Mouse (Mus musculus) CH12.LX (cell line): ENCODE measurements around the gene Macf1. TPM values are rescaled to one million over a fixed set of nuclear protein-coding genes. Genes with fewer than 3 reads are reported as not detected.

Experiments
- DNase-seq: peaks from one replicate; pipeline ENCODE4 v3.0.0-alpha.2; 2013; ENCODE audit errors: extremely low read depth
- H3K27ac ChIP-seq: 2 replicates; pipeline ENCODE4 v1.5.1; 2012; ENCODE audit warnings: low read depth, mild to moderate bottlenecking, control low read depth, moderate library complexity; ENCODE audit not compliant: insufficient read depth
- H3K27me3 ChIP-seq: replicated peaks from 2 replicates; pipeline ENCODE3; 2012; ENCODE audit warnings: inconsistent platforms
- H3K36me3 ChIP-seq, 2 experiments: replicated peaks in 1 of 2; 2 replicates each; pipeline versions ENCODE3 to v1.6.1; 2012; ENCODE audit warnings: inconsistent platforms in 1 of 2, low read length in 1 of 2, mild to moderate bottlenecking in 1 of 2, mixed read lengths in 1 of 2, moderate library complexity in 1 of 2; ENCODE audit not compliant: control insufficient read depth in 1 of 2, insufficient read depth in 1 of 2
- H3K4me1 ChIP-seq, 2 experiments: 2 replicates each; pipeline ENCODE4 v1.6.1; 2012; ENCODE audit warnings: inconsistent platforms in 1 of 2, moderate library complexity in 1 of 2; ENCODE audit not compliant: insufficient read depth in 2 of 2, control insufficient read depth in 1 of 2
- H3K4me2 ChIP-seq: 2 replicates; pipeline ENCODE4 v1.6.1; 2012; ENCODE audit warnings: low read depth, mild to moderate bottlenecking, control low read depth; ENCODE audit not compliant: poor library complexity, insufficient read depth, severe bottlenecking
- H3K4me3 ChIP-seq, 3 experiments: fragments of 150-350 bp in 1 of 3; sonication (generic) in 1 of 3; replicated peaks in 1 of 3; 2 replicates each; pipeline versions ENCODE3 to v1.5.1; 2011 to 2012; ENCODE audit warnings: low read depth in 2 of 3, low read length in 2 of 3, mild to moderate bottlenecking in 2 of 3, moderate library complexity in 2 of 3, control low read depth in 1 of 3, improper control_type of control experiment in 1 of 3, inconsistent platforms in 1 of 3, mixed read lengths in 1 of 3; ENCODE audit not compliant: poor library complexity in 1 of 3
- H3K79me2 ChIP-seq: replicated peaks from 2 replicates; pipeline ENCODE4 v1.6.1; 2012; ENCODE audit warnings: mild to moderate bottlenecking, moderate library complexity; ENCODE audit not compliant: control insufficient read depth, poor library complexity, insufficient read depth, severe bottlenecking; ENCODE audit errors: extremely low read depth
- H3K9ac ChIP-seq: 2 replicates; pipeline ENCODE4 v1.6.1; 2012; ENCODE audit warnings: low read depth, mild to moderate bottlenecking, control low read depth, moderate library complexity; ENCODE audit not compliant: insufficient read depth
- H3K9me3 ChIP-seq: replicated peaks from 2 replicates; pipeline ENCODE3; 2012; ENCODE audit warnings: low read length, inconsistent platforms, mixed read lengths
- CHD1 ChIP-seq: IDR thresholded peaks from 2 replicates; pipeline ENCODE4 v1.6.1; 2012; ENCODE audit warnings: low read depth, low read length, improper control_type of control experiment, inconsistent platforms
- CHD2 ChIP-seq: IDR thresholded peaks from 2 replicates; pipeline ENCODE4 v1.6.1; 2011; ENCODE audit warnings: low read length, improper control_type of control experiment
- ELF1 ChIP-seq: IDR thresholded peaks from 2 replicates; pipeline ENCODE4 v1.6.1; 2014; ENCODE audit warnings: low read depth, mild to moderate bottlenecking, inconsistent platforms, low read length, improper control_type of control experiment
- EP300 ChIP-seq: IDR thresholded peaks from 2 replicates; pipeline ENCODE4 v1.6.1; 2011; ENCODE audit warnings: low read length, improper control_type of control experiment
- ETS1 ChIP-seq: conservative IDR thresholded peaks from 2 replicates; pipeline ENCODE4 v1.6.1; 2012; ENCODE audit warnings: low read depth, mild to moderate bottlenecking, inconsistent platforms, low read length, improper control_type of control experiment, moderate library complexity
- GABPA ChIP-seq: IDR thresholded peaks from 2 replicates; pipeline ENCODE4 v1.6.1; 2012; ENCODE audit warnings: low read depth, low read length, improper control_type of control experiment, inconsistent platforms; ENCODE audit not compliant: insufficient replicate concordance
- KAT2A ChIP-seq: IDR thresholded peaks from 2 replicates; pipeline ENCODE4 v1.6.1; 2012; ENCODE audit warnings: low read length, improper control_type of control experiment, inconsistent platforms; ENCODE audit not compliant: insufficient replicate concordance
- MAZ ChIP-seq: IDR thresholded peaks from 2 replicates; pipeline ENCODE4 v1.6.1; 2012; ENCODE audit warnings: low read depth, mild to moderate bottlenecking, inconsistent platforms, low read length, improper control_type of control experiment, moderate library complexity
- NELFE ChIP-seq: IDR thresholded peaks from 2 replicates; pipeline ENCODE4 v1.6.1; 2011; ENCODE audit warnings: low read depth, low read length, improper control_type of control experiment
- PAX5 ChIP-seq: IDR thresholded peaks from 2 replicates; pipeline ENCODE4 v1.6.1; 2012; ENCODE audit warnings: low read length, inconsistent platforms, mixed read lengths
- POLR2AphosphoS2 ChIP-seq: IDR thresholded peaks from 2 replicates; pipeline ENCODE4 v1.6.1; 2011; ENCODE audit warnings: low read depth, low read length, improper control_type of control experiment
- RCOR1 ChIP-seq: conservative IDR thresholded peaks from 2 replicates; pipeline ENCODE4 v1.6.1; 2012; ENCODE audit warnings: low read depth, mild to moderate bottlenecking, inconsistent platforms, low read length, improper control_type of control experiment
- SIN3A ChIP-seq: IDR thresholded peaks from 2 replicates; pipeline ENCODE4 v1.6.1; 2012; ENCODE audit warnings: low read length, improper control_type of control experiment, inconsistent platforms
- SMC3 ChIP-seq: IDR thresholded peaks from 2 replicates; pipeline ENCODE4 v1.6.1; 2011; ENCODE audit warnings: low read depth, low read length, improper control_type of control experiment
- TCF12 ChIP-seq: IDR thresholded peaks from 2 replicates; pipeline ENCODE4 v1.6.1; 2014; ENCODE audit warnings: low read depth, mild to moderate bottlenecking, inconsistent platforms, low read length, improper control_type of control experiment
- USF1 ChIP-seq: IDR thresholded peaks from 2 replicates; pipeline ENCODE4 v1.6.1; 2014; ENCODE audit warnings: low read depth, mild to moderate bottlenecking, inconsistent platforms, low read length, improper control_type of control experiment
- USF2 ChIP-seq: conservative IDR thresholded peaks from 2 replicates; pipeline ENCODE4 v1.6.1; 2011; ENCODE audit warnings: low read depth, low read length, improper control_type of control experiment
- ZNF384 ChIP-seq: IDR thresholded peaks from 2 replicates; pipeline ENCODE4 v1.6.1; 2012; ENCODE audit warnings: low read depth, low read length, improper control_type of control experiment, inconsistent platforms
- dilution Hi-C: fragments of 300-500 bp; cut with MboI; formaldehyde crosslinking; loops from 2 replicates; pipeline ENCODE4 v1.14.3; 2020; ENCODE audit warnings: low sequenced_read_pairs; ENCODE audit not compliant: extremely low pct_unique_long_range_greater_than_20kb, extremely low pct_ligation_motif_present
- in situ Hi-C: fragments of 300-500 bp; cut with MboI; formaldehyde crosslinking; loops from 3 replicates; pipeline ENCODE4 v1.14.3; 2019; ENCODE audit warnings: low sequenced_read_pairs, low pct_ligation_motif_present, low pct_unique_long_range_greater_than_20kb, mixed read lengths
- polyA plus RNA-seq: library from polyadenylated mRNA; unstranded; fragments of >175 nt; gene quantifications from 2 replicates; pipeline ENCODE4 v1.2.1, GENCODE M21; 2012; ENCODE audit warnings: low read depth; ENCODE audit not compliant: insufficient read length
- total RNA-seq, 2 experiments: library from RNA; depleted of rRNA; stranded (reverse); fragments of 300-350 nt in 1 of 2; fragments of >200 nt in 1 of 2; gene quantifications; 2 replicates each; pipeline ENCODE4 v1.2.3; 2012 to 2014

Gene Macf1
- total and polyA plus RNA-seq, 3 experiments, result 63.3 to 93.3 (median 77.8) TPM

DNA sequence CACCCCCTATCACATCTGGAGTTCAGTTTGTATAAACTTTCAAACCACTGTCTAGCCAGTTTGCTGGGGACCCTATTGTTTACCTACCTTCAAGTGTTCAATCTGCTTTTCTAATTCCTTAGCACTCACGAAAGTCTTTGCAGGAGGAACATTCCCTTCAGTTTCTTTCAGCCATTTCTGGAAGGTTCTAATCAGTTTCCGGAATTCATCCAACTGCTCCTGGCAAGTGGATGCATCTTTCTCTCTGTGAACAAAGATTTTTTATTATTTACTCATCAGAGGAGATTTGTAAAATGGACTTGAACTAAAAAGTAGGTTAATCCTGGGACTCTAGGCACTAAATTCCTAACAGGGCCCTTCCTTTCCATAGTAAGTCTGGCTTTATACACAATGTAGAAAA is 236.1 kb downstream of the Macf1 start:
- H3K36me3 ChIP-seq, result peaks cover 60 to 86% of the 10 kb centered on the region in 2 experiments
- dilution Hi-C loops (no loop called here), in situ Hi-C loops (no loop called here)
- H3K9ac ChIP-seq, result no peak overlapping the region
- H3K27ac ChIP-seq, result no peak overlapping the region
- no peaks in the 10 kb centered on the region for H3K27me3 ChIP-seq
- H3K4me2 ChIP-seq, result no peak overlapping the region
- no peaks in the 10 kb centered on the region for H3K4me1 ChIP-seq
- H3K79me2 ChIP-seq, result no peaks in the 10 kb centered on the region
- H3K9me3 ChIP-seq, result no peaks in the 10 kb centered on the region
- no peak for DNase-seq
- TF ChIP-seq ETS1, result no peak
- no peak for TF ChIP-seq PAX5
- no peak for TF ChIP-seq ZNF384
- TF ChIP-seq USF1, result no peak
- TF ChIP-seq ELF1, result no peak
- no peak for TF ChIP-seq MAZ
- no peak overlapping the region for H3K4me3 ChIP-seq

- no peaks in the 10 kb centered on the region for H3K27me3 ChIP-seq
- H3K27ac ChIP-seq, result no peak overlapping the region
- H3K79me2 ChIP-seq, result no peaks in the 10 kb centered on the region
- dilution Hi-C loops (no loop called here), in situ Hi-C loops (no loop called here)
- TF ChIP-seq GABPA (no peak), USF1 (no peak), KAT2A (no peak), EP300 (no peak), TCF12 (no peak), SMC3 (no peak), CHD1 (no peak), RCOR1 (no peak), USF2 (no peak), NELFE (no peak), MAZ (no peak), POLR2AphosphoS2 (no peak), SIN3A (no peak), CHD2 (no peak)
- H3K36me3 ChIP-seq, result peaks cover 55 to 82% of the 10 kb centered on the region in 2 experiments
- H3K9ac ChIP-seq, result no peak overlapping the region
- no peaks in the 10 kb centered on the region for H3K9me3 ChIP-seq
- H3K4me2 ChIP-seq, result no peak overlapping the region
- H3K4me1 ChIP-seq, result no peaks in the 10 kb centered on the region
- H3K4me3 ChIP-seq, result no peak overlapping the region
- no peak for DNase-seq
Observed at GRCm38 (mm10) chr4:123447251-123447650, 236.9 kb downstream of the Macf1 start.
